Mouse (Mus musculus) forebrain, embryonic 13.5 days (tissue): ENCODE data around the gene Lamb3. TPM values are rescaled to one million over a fixed set of nuclear protein-coding genes. Genes with fewer than 3 reads are reported as not detected.
A peak's percentile ranks its signal among the peaks of the same experiment; 100 is the strongest.

Experiments
- ATAC-seq: fragments of 200-750 bp; cut with Nextera tagmentation; 2 replicates; pipeline ENCODE4 v1.8.0; 2017
- H3K27ac ChIP-seq: fragments of 300-500 bp; sonication (generic); 2 replicates; pipeline ENCODE4 v1.5.1; 2015; ENCODE audit warnings: inconsistent platforms, mild to moderate bottlenecking, moderate library complexity
- H3K27me3 ChIP-seq: fragments of 300-500 bp; sonication (generic); 2 replicates; pipeline ENCODE4 v1.6.1; 2015; ENCODE audit warnings: mild to moderate bottlenecking, inconsistent platforms
- H3K36me3 ChIP-seq: fragments of 300-500 bp; sonication (generic); 2 replicates; pipeline ENCODE4 v1.6.1; 2015; ENCODE audit warnings: mild to moderate bottlenecking, inconsistent platforms; ENCODE audit not compliant: poor library complexity, severe bottlenecking
- H3K4me1 ChIP-seq: fragments of 300-500 bp; sonication (generic); 2 replicates; pipeline ENCODE4 v1.6.1; 2015; ENCODE audit warnings: inconsistent platforms
- H3K4me2 ChIP-seq: fragments of 300-500 bp; sonication (generic); 2 replicates; pipeline ENCODE4 v1.6.1; 2015; ENCODE audit warnings: inconsistent platforms, mild to moderate bottlenecking, moderate library complexity
- H3K4me3 ChIP-seq: fragments of 300-500 bp; sonication (generic); 2 replicates; pipeline ENCODE4 v1.5.1; 2015; ENCODE audit warnings: mild to moderate bottlenecking, inconsistent platforms
- H3K9ac ChIP-seq: fragments of 300-500 bp; sonication (generic); 2 replicates; pipeline ENCODE4 v1.6.1; 2015; ENCODE audit warnings: mild to moderate bottlenecking, inconsistent platforms
- H3K9me3 ChIP-seq: fragments of 300-500 bp; sonication (generic); replicated peaks from 2 replicates; pipeline ENCODE4 v1.6.1; 2016; ENCODE audit warnings: inconsistent platforms
- WGBS: fragments of 180-500 bp; shearing (Covaris S2); methylation state at CpG from one replicate; pipeline ENCODE4 v1.1.7; 2015; 5-methylcytosine and 5-hydroxymethylcytosine counted together
- polyA plus RNA-seq: library from polyadenylated mRNA; unstranded; fragments of >200 nt; fragmentation: Nextera tagmentation; extraction: Ambion mirVana; gene quantifications from 2 replicates; pipeline ENCODE4 v1.2.1, GENCODE M21; 2015

The Lamb3 gene
- polyA plus RNA-seq, 1 experiment from 2014 or later: 0.32 TPM

GRCm38 (mm10) chr1:193255488-193256288 is 48.2 kb downstream of the Lamb3 start:
- Histone ChIP-seq H3K36me3 (no peaks in the 10 kb centered on the region), H3K27me3 (no peaks in the 10 kb centered on the region), H3K4me3 (no peak overlapping the region), H3K4me1 (no peaks in the 10 kb centered on the region), H3K9me3 (no peaks in the 10 kb centered on the region), H3K4me2 (no peak overlapping the region), H3K9ac (no peak overlapping the region), H3K27ac (no peak overlapping the region)
- ATAC-seq: peak; percentile 53; the same call in 1 of the 2 replicates
- WGBS: 25% methylated on average over 3 of the region's 3 CpGs

GRCm38 (mm10) chr1:193256289-193256577 is 48.7 kb downstream of the Lamb3 start:
- H3K4me1 ChIP-seq: no peaks in the 10 kb centered on the region
- no peaks in the 10 kb centered on the region for H3K9me3 ChIP-seq
- H3K27ac ChIP-seq: no peak overlapping the region
- ATAC-seq: peak; percentile 41; the same call in 1 of the 2 replicates
- no peak overlapping the region for H3K9ac ChIP-seq
- no peak overlapping the region for H3K4me2 ChIP-seq
- no peak overlapping the region for H3K4me3 ChIP-seq
- H3K27me3 ChIP-seq: no peaks in the 10 kb centered on the region
- H3K36me3 ChIP-seq: no peaks in the 10 kb centered on the region

- no peaks in the 10 kb centered on the region for H3K4me1 ChIP-seq
- no peaks in the 10 kb centered on the region for H3K27me3 ChIP-seq
- H3K4me3 ChIP-seq: no peak overlapping the region
- no peaks in the 10 kb centered on the region for H3K9me3 ChIP-seq
- no peak overlapping the region for H3K27ac ChIP-seq
- 71% methylated on average over 5 of the region's 5 CpGs for WGBS
- no peak overlapping the region for H3K9ac ChIP-seq
- no peaks in the 10 kb centered on the region for H3K36me3 ChIP-seq
- ATAC-seq: no peak
- no peak overlapping the region for H3K4me2 ChIP-seq
Observed at GRCm38 (mm10) chr1:193256621-193257098, 49.2 kb downstream of the Lamb3 start.

- H3K4me3 ChIP-seq: no peak overlapping the region
- H3K4me2 ChIP-seq: no peak overlapping the region
- no peaks in the 10 kb centered on the region for H3K36me3 ChIP-seq
- no peaks in the 10 kb centered on the region for H3K9me3 ChIP-seq
- no peak for ATAC-seq
- H3K27ac ChIP-seq: no peak overlapping the region
- no peak overlapping the region for H3K9ac ChIP-seq
- 84% methylated on average over 9 of the region's 9 CpGs for WGBS
- H3K4me1 ChIP-seq: no peaks in the 10 kb centered on the region
- no peaks in the 10 kb centered on the region for H3K27me3 ChIP-seq
Observed at GRCm38 (mm10) chr1:193259559-193259958, 52.1 kb downstream of the Lamb3 start.

GRCm38 (mm10) chr1:193261897-193262548 is 54.5 kb downstream of the Lamb3 start:
- no peaks in the 10 kb centered on the region for H3K4me1 ChIP-seq
- ATAC-seq: no peak
- no peak overlapping the region for H3K4me2 ChIP-seq
- no peaks in the 10 kb centered on the region for H3K36me3 ChIP-seq
- H3K4me3 ChIP-seq: no peak overlapping the region
- 78% methylated on average over 7 of the region's 7 CpGs for WGBS
- no peak overlapping the region for H3K27ac ChIP-seq
- H3K27me3 ChIP-seq: no peaks in the 10 kb centered on the region
- no peak overlapping the region for H3K9ac ChIP-seq
- H3K9me3 ChIP-seq: no peaks in the 10 kb centered on the region

GRCm38 (mm10) chr1:193263026-193263907 is 55.8 kb downstream of the Lamb3 start:
- H3K9ac ChIP-seq: no peak overlapping the region
- no peak overlapping the region for H3K4me2 ChIP-seq
- ATAC-seq: no peak
- no peaks in the 10 kb centered on the region for H3K36me3 ChIP-seq
- H3K4me3 ChIP-seq: no peak overlapping the region
- no peaks in the 10 kb centered on the region for H3K27me3 ChIP-seq
- no peaks in the 10 kb centered on the region for H3K9me3 ChIP-seq
- no peaks in the 10 kb centered on the region for H3K4me1 ChIP-seq
- WGBS: 81% methylated on average over 8 of the region's 8 CpGs
- H3K27ac ChIP-seq: no peak overlapping the region

GRCm38 (mm10) chr1:193263955-193264598 is 56.6 kb downstream of the Lamb3 start, which contains the start of gene Hsd11b1:
Hsd11b1 (minus strand) TSS chr1:193264075.
- no peak for ATAC-seq
- Histone ChIP-seq H3K27ac (no peak within 1 kb of the TSS), H3K9me3 (no peaks in the 10 kb centered on the region), H3K4me1 (no peaks in the 10 kb centered on the region), H3K9ac (no peak within 1 kb of the TSS), H3K4me2 (no peak within 1 kb of the TSS), H3K27me3 (no peaks in the 10 kb centered on the region), H3K36me3 (no peaks in the 10 kb centered on the region), H3K4me3 (no peak within 1 kb of the TSS)
- WGBS: 76% methylated on average over 5 of the region's 5 CpGs

- no peak for ATAC-seq
Observed at GRCm38 (mm10) chr1:193265734-193266133, 58.2 kb downstream of the Lamb3 start.

GRCm38 (mm10) chr1:193270965-193271763 is 63.7 kb downstream of the Lamb3 start:
- Histone ChIP-seq H3K4me2 (no peak overlapping the region), H3K27ac (no peak overlapping the region), H3K9me3 (no peaks in the 10 kb centered on the region), H3K9ac (no peak overlapping the region), H3K4me3 (no peak overlapping the region), H3K4me1 (peaks cover 13% of the 10 kb centered on the region), H3K36me3 (no peaks in the 10 kb centered on the region), H3K27me3 (no peaks in the 10 kb centered on the region)
- WGBS: 75% methylated on average over 6 of the region's 6 CpGs
- ATAC-seq: no peak

More at GRCm38 (mm10) chr1:193265734-193266133, 58.2 kb downstream of the Lamb3 start:
- Histone ChIP-seq H3K36me3 (no peaks in the 10 kb centered on the region), H3K4me3 (no peak overlapping the region), H3K27me3 (no peaks in the 10 kb centered on the region), H3K4me1 (no peaks in the 10 kb centered on the region), H3K27ac (no peak overlapping the region), H3K9ac (no peak overlapping the region), H3K4me2 (no peak overlapping the region), H3K9me3 (no peaks in the 10 kb centered on the region)

- WGBS: 14% methylated on average over 24 of the region's 24 CpGs
- H3K9ac ChIP-seq: peak overlapping the region; percentile 54
Observed at GRCm38 (mm10) chr1:193272137-193272915, 64.8 kb downstream of the Lamb3 start.

More at GRCm38 (mm10) chr1:193272137-193272915, 64.8 kb downstream of the Lamb3 start:
- ATAC-seq: peak; percentile 73
- peak overlapping the region; percentile 33 for H3K27ac ChIP-seq
- H3K9me3 ChIP-seq: no peaks in the 10 kb centered on the region
- peak overlapping the region; percentile 61 for H3K4me2 ChIP-seq
- H3K4me3 ChIP-seq: peak overlapping the region; percentile 24
- H3K36me3 ChIP-seq: no peaks in the 10 kb centered on the region
- H3K27me3 ChIP-seq: no peaks in the 10 kb centered on the region
- H3K4me1 ChIP-seq: peaks cover 13% of the 10 kb centered on the region
